Mouse (Mus musculus): ENCODE results near the gene Samhd1.

- TF ChIP-seq CTCF (IDR thresholded peaks at IDR 0.05; ENCODE audit: low read depth) = no peak
- no peak for TF ChIP-seq EP300 (IDR thresholded peaks at IDR 0.05; ENCODE audit: low read depth)
Observed at GRCm38 (mm10) chr2:157059166-157059565, 75.9 kb downstream of the Samhd1 start.

Data from liver, postnatal 0 days (tissue).